In the genomic region with DNA sequence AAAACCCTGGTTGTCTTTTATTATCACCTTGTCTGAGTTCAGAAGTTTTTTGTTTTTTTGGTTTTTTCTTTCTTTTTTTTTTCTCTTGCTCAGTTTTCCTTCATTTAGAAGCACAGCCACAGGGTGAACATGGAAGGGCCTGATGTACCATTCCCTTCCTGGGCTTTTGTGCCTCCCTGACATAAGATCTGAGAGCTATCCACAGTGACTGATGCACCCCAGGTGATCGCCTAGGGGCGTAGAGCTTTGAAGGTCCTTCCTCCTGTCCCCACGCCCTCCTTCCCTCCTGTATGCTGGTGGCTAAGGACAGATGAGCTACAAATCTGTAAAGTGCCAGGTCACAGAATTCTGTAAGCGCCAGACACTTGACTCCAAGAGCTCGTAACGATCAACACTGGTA, we compare ENCODE assay signal across 8 mouse cellular contexts.
A peak's percentile ranks its signal among the peaks of the same experiment; 100 is the strongest.
DNase-seq lines count a peak whose midpoint lies in the region; ATAC-seq lines count a peak whose summit lies in the region.
"Had no signal": no experiment of that assay in that cellular context is flagged by ENCODE, and none has a peak within 500 bp of the region (broad histone marks: within the 10 kb centered on the region; RNA-seq: fewer than 3 reads in every experiment).

No protein-coding gene starts in this region.

- intact Hi-C loops in left cerebral cortex, postnatal 36 days (cut with DNase I): loop anchor here (5.0 kb wide), 1 partner anchor 252 kb away; no protein-coding TSS in a partner anchor

- H3K4me1 ChIP-seq in liver, embryonic 11.5 days (replicated peaks; ENCODE audit: control insufficient read depth, insufficient read depth, low read length): no peaks in the 10 kb centered on the region; the same call in 1 of the 2 replicates
- H3K4me1 ChIP-seq in liver, embryonic 12.5 days: no peaks in the 10 kb centered on the region
- peaks cover 6% of the 10 kb centered on the region; the same call in 1 of the 2 replicates for H3K4me1 ChIP-seq in embryonic facial prominence, embryonic 12.5 days
- H3K4me1 ChIP-seq in hindbrain, embryonic 13.5 days (replicated peaks): peaks cover 21% of the 10 kb centered on the region
- H3K4me1 ChIP-seq in neural tube, embryonic 12.5 days: peaks cover 7% of the 10 kb centered on the region; the same call in 1 of the 2 replicates

- H3K36me3 ChIP-seq in liver, embryonic 11.5 days (ENCODE audit: control insufficient read depth, insufficient read depth, low read length): no peaks in the 10 kb centered on the region
- no peaks in the 10 kb centered on the region for H3K36me3 ChIP-seq in liver, embryonic 12.5 days
- H3K36me3 ChIP-seq in embryonic facial prominence, embryonic 12.5 days: no peaks in the 10 kb centered on the region
- H3K36me3 ChIP-seq in hindbrain, embryonic 13.5 days: no peaks in the 10 kb centered on the region
- no peaks in the 10 kb centered on the region for H3K36me3 ChIP-seq in neural tube, embryonic 12.5 days

- 0 out of 2 replicates have a peak overlapping the region, but pooled peaks have one; percentile 43 for H3K27ac ChIP-seq in liver, embryonic 11.5 days (ENCODE audit: low read depth, low read length)
- H3K27ac ChIP-seq in liver, embryonic 12.5 days: no peak overlapping the region
- peak overlapping the region; percentile 63; the same call in 1 of the 2 replicates for H3K27ac ChIP-seq in embryonic facial prominence, embryonic 12.5 days
- peak overlapping the region; percentile 86 for H3K27ac ChIP-seq in hindbrain, embryonic 13.5 days
- H3K27ac ChIP-seq in neural tube, embryonic 12.5 days: no peak overlapping the region

- no peak for DNase-seq in liver, embryonic 11.5 days (ENCODE audit: low spot score)
- no peak for DNase-seq in cerebellum, adult 8-10 months
- no peak for DNase-seq in left cerebral cortex, postnatal 36 days (ENCODE audit: low spot score in 2 of 2)

- H3K9me3 ChIP-seq in liver, embryonic 11.5 days (ENCODE audit: control insufficient read depth, low read length): no peaks in the 10 kb centered on the region
- no peaks in the 10 kb centered on the region for H3K9me3 ChIP-seq in liver, embryonic 12.5 days (replicated peaks)
- H3K9me3 ChIP-seq in embryonic facial prominence, embryonic 12.5 days: no peaks in the 10 kb centered on the region
- no peaks in the 10 kb centered on the region for H3K9me3 ChIP-seq in hindbrain, embryonic 13.5 days
- no peaks in the 10 kb centered on the region for H3K9me3 ChIP-seq in neural tube, embryonic 12.5 days

- no peaks in the 10 kb centered on the region for H3K27me3 ChIP-seq in liver, embryonic 11.5 days (replicated peaks; ENCODE audit: control insufficient read depth, insufficient read depth, low read length)
- H3K27me3 ChIP-seq in liver, embryonic 12.5 days (replicated peaks): no peaks in the 10 kb centered on the region
- no peaks in the 10 kb centered on the region for H3K27me3 ChIP-seq in embryonic facial prominence, embryonic 12.5 days
- 0 out of 2 replicates have a peak, but pooled peaks cover 9% of the 10 kb centered on the region for H3K27me3 ChIP-seq in hindbrain, embryonic 13.5 days
- H3K27me3 ChIP-seq in neural tube, embryonic 12.5 days (replicated peaks): no peaks in the 10 kb centered on the region

- H3K9ac ChIP-seq in liver, embryonic 11.5 days (ENCODE audit: low read depth, low read length): no peak overlapping the region
- H3K9ac ChIP-seq in liver, embryonic 12.5 days: no peak overlapping the region
- H3K9ac ChIP-seq in embryonic facial prominence, embryonic 12.5 days: no peak overlapping the region
- H3K9ac ChIP-seq in hindbrain, embryonic 13.5 days: peak overlapping the region; percentile 20; the same call in 1 of the 2 replicates
- no peak overlapping the region for H3K9ac ChIP-seq in neural tube, embryonic 12.5 days

- WGBS in liver, embryonic 11.5 days: 66% methylated on average over 6 of the region's 6 CpGs
- whole genome bisulfite sequencing in liver, embryonic 12.5 days (ENCODE audit: insufficient replicate concordance): 54% methylated on average over 6 of the region's 6 CpGs
- 66% methylated on average over 6 of the region's 6 CpGs for WGBS in embryonic facial prominence, embryonic 12.5 days
- WGBS in hindbrain, embryonic 13.5 days: 56% methylated on average over 6 of the region's 6 CpGs
- 52% methylated on average over 6 of the region's 6 CpGs for WGBS in neural tube, embryonic 12.5 days

- no peak for ATAC-seq in liver, embryonic 11.5 days (replicated peaks; ENCODE audit: low FRiP score)
- ATAC-seq in liver, embryonic 12.5 days: no peak
- ATAC-seq in embryonic facial prominence, embryonic 12.5 days (ENCODE audit: insufficient number of reproducible peaks, insufficient read depth, low FRiP score, low TSS enrichment): no peak
- ATAC-seq in hindbrain, embryonic 13.5 days (ENCODE audit: low FRiP score): no peak
- peak; percentile 37; the same call in 1 of the 2 replicates for ATAC-seq in neural tube, embryonic 12.5 days (ENCODE audit: low FRiP score, low read depth)

- no peak overlapping the region for H3K4me2 ChIP-seq in liver, embryonic 11.5 days
- no peak overlapping the region for H3K4me2 ChIP-seq in liver, embryonic 12.5 days
- H3K4me2 ChIP-seq in embryonic facial prominence, embryonic 12.5 days (replicated peaks): no peak overlapping the region
- no peak overlapping the region for H3K4me2 ChIP-seq in hindbrain, embryonic 13.5 days
- no peak overlapping the region for H3K4me2 ChIP-seq in neural tube, embryonic 12.5 days (replicated peaks)

- H3K4me3 ChIP-seq in liver, embryonic 11.5 days (ENCODE audit: low read depth, low read length): no peak overlapping the region
- H3K4me3 ChIP-seq in liver, embryonic 12.5 days: no peak overlapping the region
- H3K4me3 ChIP-seq in embryonic facial prominence, embryonic 12.5 days: no peak overlapping the region
- no peak overlapping the region for H3K4me3 ChIP-seq in hindbrain, embryonic 13.5 days
- H3K4me3 ChIP-seq in neural tube, embryonic 12.5 days: no peak overlapping the region
- H3K4me3 ChIP-seq: myocyte had no signal

Comparison
In these comparisons a context has a peak if more than half of its experiments do, and no peak if none do; other contexts are left out.
1. H3K27ac ChIP-seq: peak in liver, embryonic 11.5 days (single experiment), embryonic facial prominence, embryonic 12.5 days (single experiment) and hindbrain, embryonic 13.5 days (single experiment); none in liver, embryonic 12.5 days (single experiment) and neural tube, embryonic 12.5 days (single experiment).